13 mouse cellular contexts compared by ENCODE assay signal in the genomic region with DNA sequence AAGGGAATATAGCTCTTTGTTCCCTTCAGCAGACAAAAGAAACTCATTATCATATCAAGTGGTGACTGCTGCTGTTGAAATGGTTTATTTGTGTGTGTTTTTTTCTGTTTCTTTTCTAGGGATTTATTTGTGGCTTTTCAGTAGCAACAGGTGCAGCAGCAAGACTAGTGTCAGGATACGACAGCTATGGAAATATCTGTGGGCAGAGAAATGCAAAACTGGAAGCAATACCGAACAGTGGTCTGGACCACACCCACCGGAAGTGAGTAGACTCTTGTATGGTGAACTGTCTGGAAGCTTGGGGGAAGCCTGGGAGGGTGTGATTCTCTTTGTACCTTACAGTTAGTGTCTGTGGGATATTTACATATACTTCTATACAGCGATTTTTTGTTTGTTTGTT. TPM values are rescaled to one million over a fixed set of nuclear protein-coding genes. Genes with fewer than 3 reads are reported as not detected.
DNase-seq lines count a peak whose midpoint lies in the region; ATAC-seq and TF ChIP-seq lines count a peak whose summit lies in the region.
"Had no signal": no experiment of that assay in that cellular context is flagged by ENCODE, and none has a peak within 500 bp of the region (broad histone marks: within the 10 kb centered on the region; RNA-seq: fewer than 3 reads in every experiment).

No protein-coding gene starts in this region.

- no peaks in the 10 kb centered on the region for H3K9me3 ChIP-seq in liver, postnatal 0 days (ENCODE audit: low read length)
- H3K9me3 ChIP-seq: kidney, embryonic 15.5 days; lung, embryonic 15.5 days had no signal

- peak; percentile 24 for DNase-seq in liver, postnatal 0 days
- no peak for DNase-seq in liver
- peak; percentile 64 for DNase-seq in ZHBTc4 (ENCODE audit: low read depth, low spot score)
- DNase-seq in kidney, postnatal 36 days: no peak
- DNase-seq in layer of hippocampus, postnatal 10 days (ENCODE audit: low spot score in 2 of 2): no peak
- no peak for DNase-seq in cerebellum, adult 8-10 months
- DNase-seq: cerebellum, postnatal 36 days; right cerebral cortex, postnatal 14 days had no signal

- TF ChIP-seq EP300 in liver, postnatal 0 days (IDR thresholded peaks at IDR 0.05; ENCODE audit: low read depth): no peak; the same call in 1 of the 2 replicates

- no peaks in the 10 kb centered on the region for H3K36me3 ChIP-seq in liver, postnatal 0 days (replicated peaks; ENCODE audit: insufficient read depth, low read length)
- H3K36me3 ChIP-seq: kidney, embryonic 15.5 days; lung, embryonic 15.5 days had no signal

- WGBS in liver, postnatal 0 days (ENCODE audit: insufficient replicate concordance): 39% methylated on average over 4 of the region's 4 CpGs

- no peaks in the 10 kb centered on the region for H3K27me3 ChIP-seq in liver, postnatal 0 days (ENCODE audit: insufficient read depth, low read length)
- H3K27me3 ChIP-seq: kidney, embryonic 15.5 days; lung, embryonic 15.5 days had no signal

- ATAC-seq in liver, postnatal 0 days: no peak
- ATAC-seq in CD4-positive, CD25-positive, alpha-beta regulatory T cell, adult 4 months: peak; percentile 85
- ATAC-seq in megakaryocyte-erythroid progenitor cell, adult 5-6 weeks (replicated peaks; ENCODE audit: low FRiP score, low TSS enrichment, poor library complexity, severe bottlenecking): peak; percentile 79

- H3K4me1 ChIP-seq in liver, postnatal 0 days (ENCODE audit: insufficient read depth): peaks cover 12% of the 10 kb centered on the region

- no peak overlapping the region for H3K9ac ChIP-seq in liver, postnatal 0 days (replicated peaks)
- H3K9ac ChIP-seq: kidney, embryonic 15.5 days; lung, embryonic 15.5 days had no signal

- no peak overlapping the region for H3K4me3 ChIP-seq in liver, postnatal 0 days (ENCODE audit: low read depth, low read length)
- H3K4me3 ChIP-seq: erythroblast, embryonic 14.5 days; kidney, embryonic 15.5 days; lung, embryonic 15.5 days had no signal

- no peak for TF ChIP-seq CTCF in liver, postnatal 0 days (IDR thresholded peaks at IDR 0.05; ENCODE audit: low read depth)

- H3K4me2 ChIP-seq in liver, postnatal 0 days (ENCODE audit: low read depth, low read length): no peak overlapping the region
- H3K4me2 ChIP-seq: kidney, embryonic 15.5 days; lung, embryonic 15.5 days had no signal

- no peak overlapping the region for H3K27ac ChIP-seq in liver, postnatal 0 days (ENCODE audit: low read depth)
- H3K27ac ChIP-seq: kidney, embryonic 15.5 days; lung, embryonic 15.5 days had no signal

RNA-seq across cellular contexts. Expression of gene Slc44a1, which starts 51.1 kb away (rescaled TPM):
- 10.7 and 11.6 TPM in 2 replicates for polyA plus RNA-seq in liver, postnatal 0 days (2015; fragmentation: Nextera tagmentation; extraction: Ambion mirVana)
- polyA plus RNA-seq in CD4-positive, CD25-positive, alpha-beta regulatory T cell, adult 4 months (2017; shearing (Covaris generic)): 1 to 10 TPM; 1.7 to 4.1 TPM
- 21.7 and 24.2 TPM in 2 replicates for total RNA-seq in megakaryocyte-erythroid progenitor cell, adult 5-6 weeks (2014; fragmentation: Nextera tagmentation)
- total RNA-seq in megakaryocyte-erythroid progenitor cell, adult 5-6 weeks (2017): 18.0 and 21.5 TPM in 2 replicates
- 10 to 100 TPM; 60.7 to 71.0 TPM for total RNA-seq in layer of hippocampus, postnatal 10 days (2021)

Comparison
In these comparisons a context has a peak if more than half of its experiments do, and no peak if none do; other contexts are left out.
1. DNase-seq: peak in liver, postnatal 0 days (single experiment) and ZHBTc4 (single experiment); none in liver (single experiment), kidney, postnatal 36 days (0 of 2), layer of hippocampus, postnatal 10 days (0 of 2) and cerebellum, adult 8-10 months (single experiment).